Mouse (Mus musculus): ENCODE results near the gene Tmem171. TPM values are rescaled to one million over a fixed set of nuclear protein-coding genes. Genes with fewer than 3 reads are reported as not detected.

Gene Tmem171
- polyA plus RNA-seq, 1 experiment from 2014 or later: 0.18 TPM

- no peaks in the 10 kb centered on the region; the same call in 1 of the 2 replicates for H3K9me3 ChIP-seq (replicated peaks)
- H3K27ac ChIP-seq: no peak overlapping the region
- H3K4me1 ChIP-seq: no peaks in the 10 kb centered on the region
- no peak overlapping the region for H3K4me2 ChIP-seq (replicated peaks)
- H3K27me3 ChIP-seq: no peaks in the 10 kb centered on the region
- H3K4me3 ChIP-seq: no peak overlapping the region
- ATAC-seq (ENCODE audit: low FRiP score): no peak
- 89% methylated on average over 4 of the region's 4 CpGs for WGBS
- no peaks in the 10 kb centered on the region for H3K36me3 ChIP-seq
- no peak overlapping the region for H3K9ac ChIP-seq
Measured at GRCm38 (mm10) chr13:98662173-98662675, 32.4 kb downstream of the Tmem171 start.

DNA sequence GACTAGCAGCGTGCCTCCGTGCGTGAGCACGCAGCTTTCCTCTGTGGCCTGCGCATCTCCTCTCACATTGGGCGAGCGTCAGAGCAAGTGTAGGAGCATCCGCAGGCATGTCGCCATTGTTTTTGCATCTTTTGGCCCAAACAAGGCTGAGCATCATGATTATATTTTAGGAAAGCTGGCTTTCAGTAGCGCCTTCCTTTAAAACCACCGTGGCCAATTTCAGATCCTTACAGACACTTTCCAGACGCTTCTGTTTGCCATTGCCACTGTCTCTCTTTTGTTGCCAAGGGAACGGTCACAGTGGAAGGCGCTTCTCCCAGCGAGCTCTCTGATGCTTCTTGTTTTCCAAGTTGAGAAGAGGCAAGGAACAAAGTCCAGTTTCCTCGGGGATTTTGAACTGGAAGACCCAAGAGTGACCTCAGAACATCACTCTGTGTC is 38.6 kb downstream of the Tmem171 start:
- ATAC-seq (ENCODE audit: low FRiP score): no peak
- Histone ChIP-seq H3K27ac (no peak overlapping the region), H3K27me3 (no peaks in the 10 kb centered on the region), H3K4me1 (peaks cover 7% of the 10 kb centered on the region), H3K9ac (no peak overlapping the region), H3K36me3 (no peaks in the 10 kb centered on the region), H3K4me2 (replicated peaks) (no peak overlapping the region), H3K4me3 (no peak overlapping the region), H3K9me3 (replicated peaks) (no peaks in the 10 kb centered on the region)
- 75% methylated on average over 16 of the region's 16 CpGs for WGBS

GRCm38 (mm10) chr13:98655346-98655745 is 39.3 kb downstream of the Tmem171 start:
- 91% methylated on average over 4 of the region's 4 CpGs for WGBS
- H3K4me2 ChIP-seq (replicated peaks): no peak overlapping the region
- ATAC-seq (ENCODE audit: low FRiP score): no peak

DNA sequence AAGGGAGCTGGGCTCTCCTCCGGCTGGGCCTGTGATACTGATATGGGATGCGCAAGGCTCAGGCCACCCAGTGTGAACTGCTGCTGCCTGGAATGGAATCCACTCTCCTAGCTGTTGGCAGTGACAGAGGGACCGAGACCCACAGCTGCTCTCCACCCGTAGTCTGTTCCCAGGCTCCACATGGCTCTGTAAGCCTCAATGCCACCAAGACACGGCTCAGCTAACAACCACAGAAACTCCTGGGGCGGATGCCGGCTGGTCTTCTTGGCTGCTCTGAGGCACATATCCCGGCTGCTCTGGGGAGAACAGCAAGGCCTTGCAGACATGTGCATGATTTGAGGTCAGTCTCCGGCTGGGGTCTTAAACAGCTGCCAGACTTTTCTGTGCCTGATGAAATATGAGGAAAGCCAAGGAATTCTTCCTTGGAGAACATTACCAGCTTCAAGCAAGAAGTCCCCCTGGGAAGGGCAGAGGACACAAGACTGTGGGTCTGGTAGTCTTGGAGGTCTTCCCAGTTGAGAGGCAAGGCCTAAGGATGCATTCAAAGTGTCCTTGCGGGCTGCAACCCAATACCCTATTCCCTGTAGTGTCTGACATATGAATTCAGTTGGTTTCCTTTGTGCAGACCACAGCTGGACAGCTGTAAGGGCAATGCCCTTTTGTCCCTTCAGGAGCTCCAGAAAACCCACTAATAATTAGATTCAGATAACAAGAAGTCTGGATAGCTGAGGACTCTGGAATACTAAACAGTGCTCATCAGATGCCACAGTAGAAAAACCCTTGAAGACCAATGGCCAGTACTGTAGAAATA is 40.3 kb downstream of the Tmem171 start:
- H3K9ac ChIP-seq: no peak overlapping the region
- H3K4me1 ChIP-seq: peaks cover 7% of the 10 kb centered on the region
- H3K36me3 ChIP-seq: no peaks in the 10 kb centered on the region
- no peak overlapping the region for H3K27ac ChIP-seq
- WGBS: 59% methylated on average over 10 of the region's 10 CpGs
- no peaks in the 10 kb centered on the region for H3K27me3 ChIP-seq
- no peaks in the 10 kb centered on the region for H3K9me3 ChIP-seq (replicated peaks)
- H3K4me3 ChIP-seq: no peak overlapping the region
- ATAC-seq (ENCODE audit: low FRiP score): no peak
- H3K4me2 ChIP-seq (replicated peaks): no peak overlapping the region

More at GRCm38 (mm10) chr13:98655346-98655745, 39.3 kb downstream of the Tmem171 start:
- no peaks in the 10 kb centered on the region for H3K36me3 ChIP-seq
- no peak overlapping the region for H3K9ac ChIP-seq
- no peaks in the 10 kb centered on the region for H3K27me3 ChIP-seq
- no peak overlapping the region for H3K27ac ChIP-seq
- no peaks in the 10 kb centered on the region for H3K9me3 ChIP-seq (replicated peaks)
- no peak overlapping the region for H3K4me3 ChIP-seq
- H3K4me1 ChIP-seq: peaks cover 7% of the 10 kb centered on the region

DNA sequence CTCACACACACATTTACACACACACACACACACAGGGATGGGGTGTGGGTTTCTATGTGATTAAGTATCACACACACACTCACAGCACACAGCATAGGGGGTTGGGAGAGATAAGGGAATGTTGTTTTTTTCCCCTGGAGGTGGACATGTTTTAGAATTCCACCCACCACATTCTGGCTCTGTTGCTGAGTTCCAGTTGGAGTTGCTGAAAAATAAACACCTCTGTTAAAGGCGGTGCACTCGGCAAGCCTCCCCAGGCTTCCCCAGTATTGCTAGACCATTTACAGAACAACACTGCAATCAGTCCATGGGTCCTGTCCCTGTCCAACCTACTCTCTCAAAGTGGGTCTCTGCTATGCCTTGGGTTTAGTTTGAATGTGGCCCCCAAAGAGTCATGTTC is 42.4 kb downstream of the Tmem171 start:
- peaks cover 7% of the 10 kb centered on the region for H3K4me1 ChIP-seq
- H3K4me3 ChIP-seq: no peak overlapping the region
- H3K27me3 ChIP-seq: no peaks in the 10 kb centered on the region
- H3K36me3 ChIP-seq: no peaks in the 10 kb centered on the region
- no peak overlapping the region for H3K9ac ChIP-seq
- H3K4me2 ChIP-seq (replicated peaks): no peak overlapping the region
- H3K27ac ChIP-seq: no peak overlapping the region
- 74% methylated on average over 2 of the region's 2 CpGs for WGBS
- no peaks in the 10 kb centered on the region for H3K9me3 ChIP-seq (replicated peaks)
- no peak for ATAC-seq (ENCODE audit: low FRiP score)

DNA sequence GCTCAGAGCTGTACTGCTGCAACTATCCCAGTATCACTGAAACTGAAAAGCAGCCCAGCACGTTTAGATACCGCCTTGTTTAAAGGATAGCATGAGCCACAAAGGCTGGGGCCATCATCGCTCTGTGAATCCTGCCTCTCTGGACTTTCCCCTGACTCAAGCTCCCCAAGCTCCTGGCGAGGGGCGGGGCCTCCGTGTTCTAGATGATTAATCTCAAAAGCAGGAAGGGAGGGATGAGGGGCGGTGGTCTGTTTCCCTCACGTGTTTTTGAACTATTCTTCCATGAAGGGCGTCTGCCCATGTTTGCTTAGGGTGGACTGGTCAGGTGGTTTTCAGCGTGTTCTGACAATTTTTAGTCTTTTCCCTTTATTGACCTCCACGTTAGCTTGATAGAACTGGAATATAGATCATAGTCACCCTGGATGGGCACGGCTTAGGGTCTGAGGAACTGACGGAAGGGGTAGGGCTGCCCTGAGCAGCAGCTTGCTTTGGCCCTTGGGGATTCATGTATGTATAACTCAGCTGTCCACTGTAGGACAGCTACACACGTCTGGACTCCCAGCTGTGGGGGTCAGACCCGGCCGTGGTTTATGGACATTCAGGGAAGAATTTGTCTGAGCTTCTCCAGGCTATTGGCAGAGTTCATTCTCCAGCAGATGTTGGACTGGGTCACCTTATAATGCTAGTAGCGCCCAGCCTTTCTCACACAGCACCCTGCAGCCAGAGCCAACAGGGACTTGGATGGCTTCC is 43.2 kb downstream of the Tmem171 start:
- H3K9ac ChIP-seq: no peak overlapping the region
- no peak overlapping the region for H3K4me2 ChIP-seq (replicated peaks)
- ATAC-seq (ENCODE audit: low FRiP score): no peak
- H3K36me3 ChIP-seq: no peaks in the 10 kb centered on the region
- no peaks in the 10 kb centered on the region for H3K9me3 ChIP-seq (replicated peaks)
- H3K27me3 ChIP-seq: no peaks in the 10 kb centered on the region
- 71% methylated on average over 17 of the region's 17 CpGs for WGBS
- no peak overlapping the region for H3K4me3 ChIP-seq
- H3K27ac ChIP-seq: no peak overlapping the region
- peaks cover 7% of the 10 kb centered on the region for H3K4me1 ChIP-seq

DNA sequence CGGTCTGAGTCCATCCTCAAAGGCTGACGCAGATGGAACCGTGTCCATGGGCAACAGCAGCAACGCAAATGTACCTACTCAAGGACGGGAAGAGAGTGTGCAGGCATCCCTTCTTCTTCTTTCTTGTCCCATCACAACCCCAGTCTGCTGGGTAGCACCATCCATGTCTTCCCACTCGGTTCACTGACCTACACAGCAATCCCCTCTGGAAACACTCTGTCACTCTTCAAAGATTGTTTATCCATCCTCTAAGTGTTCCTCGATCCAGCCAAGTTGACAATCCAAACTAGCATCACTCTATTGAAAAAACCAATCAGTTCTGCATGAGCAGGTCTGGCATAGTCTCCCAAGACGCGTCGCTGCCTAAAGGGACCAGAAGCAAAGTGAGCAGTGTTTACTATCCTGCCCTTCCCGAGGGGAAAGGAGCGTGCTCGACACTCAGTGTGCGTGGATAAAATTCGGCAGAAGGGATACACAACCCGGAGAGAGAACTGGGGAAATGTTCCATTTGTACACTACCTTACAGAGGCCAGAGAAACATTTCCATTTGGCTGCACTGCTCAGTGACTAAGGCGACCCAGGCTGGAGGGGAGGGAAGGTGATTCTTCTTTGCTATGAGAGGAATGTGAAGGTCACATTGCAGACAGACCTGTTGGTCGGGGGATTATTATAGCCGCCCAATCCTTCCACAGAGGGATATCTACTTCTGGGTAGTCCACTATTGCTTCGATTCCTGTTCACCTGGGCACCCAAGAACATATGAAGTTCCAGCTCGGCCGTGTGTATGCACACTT is 46.7 kb downstream of the Tmem171 start:
- Histone ChIP-seq H3K9ac (no peak overlapping the region), H3K4me3 (no peak overlapping the region), H3K4me2 (replicated peaks) (no peak overlapping the region), H3K27me3 (no peaks in the 10 kb centered on the region), H3K9me3 (replicated peaks) (no peaks in the 10 kb centered on the region), H3K36me3 (no peaks in the 10 kb centered on the region), H3K27ac (no peak overlapping the region), H3K4me1 (peaks cover 3% of the 10 kb centered on the region; the same call in 1 of the 2 replicates)
- no peak for ATAC-seq (ENCODE audit: low FRiP score)
- 87% methylated on average over 22 of the region's 22 CpGs for whole genome bisulfite sequencing

DNA sequence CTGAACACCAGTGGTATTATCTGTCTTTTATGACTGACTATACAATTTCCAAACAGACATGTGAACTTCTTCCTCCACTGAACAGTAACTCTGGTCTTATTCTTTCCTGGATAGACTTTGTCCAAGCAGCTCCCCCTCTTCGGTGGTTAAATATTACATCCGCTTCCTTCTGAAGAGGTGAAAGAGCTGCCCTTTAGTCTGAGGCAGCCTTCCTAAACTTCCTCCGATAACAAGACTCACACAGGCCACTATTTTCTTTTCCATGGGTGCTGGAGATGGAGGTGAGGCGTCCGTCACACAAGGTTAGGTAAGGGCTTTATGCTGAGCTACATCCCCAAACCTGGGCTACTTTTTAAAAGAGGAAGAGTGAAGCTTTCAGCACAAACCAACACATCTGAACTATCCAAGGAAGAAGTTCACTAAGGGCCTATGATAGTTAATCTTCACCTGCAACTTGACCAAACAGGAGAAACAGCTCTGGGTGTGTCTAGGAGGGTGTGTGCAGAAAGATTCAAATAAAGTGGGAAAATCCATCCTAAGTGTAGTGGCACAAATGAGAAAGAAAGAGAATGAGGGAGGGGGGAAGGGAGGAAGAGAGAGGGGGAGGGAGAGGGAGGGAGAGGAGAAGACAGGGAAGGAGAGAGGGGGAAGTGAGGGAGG is 56.0 kb downstream of the Tmem171 start:
- Histone ChIP-seq H3K9me3 (replicated peaks) (peaks cover 3% of the 10 kb centered on the region; the same call in 1 of the 2 replicates), H3K36me3 (no peaks in the 10 kb centered on the region), H3K4me2 (replicated peaks) (no peak overlapping the region), H3K4me3 (no peak overlapping the region), H3K27ac (no peak overlapping the region), H3K27me3 (no peaks in the 10 kb centered on the region), H3K4me1 (no peaks in the 10 kb centered on the region), H3K9ac (no peak overlapping the region)
- WGBS: 91% methylated on average over 5 of the region's 5 CpGs
- no peak for ATAC-seq (ENCODE audit: low FRiP score)

GRCm38 (mm10) chr13:98637145-98637544 is 57.5 kb downstream of the Tmem171 start, which contains the start of gene Tmem174:
Gene Tmem174 (minus strand): TSS chr13:98637410.
- no peaks in the 10 kb centered on the region for H3K27me3 ChIP-seq
- no peak within 1 kb of the TSS for H3K4me3 ChIP-seq
- no peaks in the 10 kb centered on the region for H3K36me3 ChIP-seq
- no peak for ATAC-seq (ENCODE audit: low FRiP score)
- no peak within 1 kb of the TSS for H3K9ac ChIP-seq
- no peak within 1 kb of the TSS for H3K27ac ChIP-seq
- H3K4me2 ChIP-seq (replicated peaks): no peak within 1 kb of the TSS
- no peaks in the 10 kb centered on the region for H3K4me1 ChIP-seq
- H3K9me3 ChIP-seq (replicated peaks): peaks cover 3% of the 10 kb centered on the region; the same call in 1 of the 2 replicates
- 91% methylated on average over 12 of the region's 12 CpGs for WGBS

DNA sequence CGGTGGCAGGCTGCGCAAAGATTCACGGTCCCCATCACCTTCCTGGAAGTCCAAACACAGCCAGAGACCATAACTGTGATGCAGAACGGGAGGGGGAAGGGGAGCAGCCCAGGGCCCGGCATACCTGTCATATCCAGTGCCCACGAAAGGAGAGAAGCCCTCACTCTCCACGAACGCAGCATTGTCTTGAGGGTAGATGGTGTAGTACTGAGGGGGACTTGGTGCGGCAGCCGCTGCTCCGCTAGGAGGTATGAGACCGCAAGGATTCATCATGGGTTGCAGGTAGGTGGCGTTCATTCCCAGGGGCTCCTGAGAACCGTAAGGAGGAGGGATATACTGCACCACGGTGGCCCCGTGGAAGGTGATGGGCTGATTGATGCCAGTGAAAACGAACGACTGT is 58.1 kb downstream of the Tmem171 start:
- H3K27me3 ChIP-seq: no peaks in the 10 kb centered on the region
- no peak for ATAC-seq (ENCODE audit: low FRiP score)
- no peak overlapping the region for H3K27ac ChIP-seq
- H3K36me3 ChIP-seq: no peaks in the 10 kb centered on the region
- no peak overlapping the region for H3K4me2 ChIP-seq (replicated peaks)
- peaks cover 3% of the 10 kb centered on the region; the same call in 1 of the 2 replicates for H3K9me3 ChIP-seq (replicated peaks)
- WGBS: 69% methylated on average over 18 of the region's 18 CpGs
- no peak overlapping the region for H3K4me3 ChIP-seq
- H3K9ac ChIP-seq: no peak overlapping the region
- H3K4me1 ChIP-seq: peaks cover under 1% of the 10 kb centered on the region; the same call in 1 of the 2 replicates

Measured in hindbrain, embryonic 12.5 days (tissue).